Mouse (Mus musculus) hindbrain, embryonic 10.5 days (tissue): ENCODE results near the gene Bcl2l13. TPM values are rescaled to one million over a fixed set of nuclear protein-coding genes. Genes with fewer than 3 reads are reported as not detected.
A peak's percentile ranks its signal among the peaks of the same experiment; 100 is the strongest.
"Not testable (repeated sequence)": the region's sequence is repeated elsewhere in the genome, so short reads cannot be mapped to it uniquely, and the experiment has no call there.

Source experiments
- DNase-seq: peaks from one replicate; pipeline ENCODE4 v3.0.0-alpha.2; 2017; ENCODE audit warnings: low spot score
- H3K27ac ChIP-seq: fragments of 300-500 bp; sonication (generic); 2 replicates; pipeline ENCODE4 v1.5.1; 2016; ENCODE audit warnings: mild to moderate bottlenecking, moderate library complexity
- H3K27me3 ChIP-seq: fragments of 300-500 bp; sonication (generic); 2 replicates; pipeline ENCODE4 v1.6.1; 2016; ENCODE audit warnings: mild to moderate bottlenecking; ENCODE audit not compliant: poor library complexity, insufficient read depth, severe bottlenecking
- H3K36me3 ChIP-seq: fragments of 300-500 bp; sonication (generic); 2 replicates; pipeline ENCODE4 v1.6.1; 2016; ENCODE audit warnings: mild to moderate bottlenecking, moderate library complexity
- H3K4me1 ChIP-seq: fragments of 300-500 bp; sonication (generic); replicated peaks from 2 replicates; pipeline ENCODE4 v1.6.1; 2016; ENCODE audit warnings: mild to moderate bottlenecking
- H3K4me3 ChIP-seq: fragments of 300-500 bp; sonication (generic); 2 replicates; pipeline ENCODE4 v1.5.1; 2016; ENCODE audit warnings: mild to moderate bottlenecking, moderate library complexity
- H3K9me3 ChIP-seq: fragments of 300-500 bp; sonication (generic); 2 replicates; pipeline ENCODE4 v1.6.1; 2016; ENCODE audit warnings: mild to moderate bottlenecking, moderate library complexity
- WGBS: fragments of 180-500 bp; shearing (Covaris S2); methylation state at CpG from one replicate; pipeline ENCODE4 v1.1.7; 2016; 5-methylcytosine and 5-hydroxymethylcytosine counted together
- polyA plus RNA-seq: library from polyadenylated mRNA; unstranded; fragments of >200 nt; fragmentation: Nextera tagmentation; extraction: Ambion mirVana; gene quantifications from 2 replicates; pipeline ENCODE4 v1.2.1, GENCODE M21; 2016

The Bcl2l13 gene
- polyA plus RNA-seq, 1 experiment from 2014 or later, result 41.3 TPM

DNA sequence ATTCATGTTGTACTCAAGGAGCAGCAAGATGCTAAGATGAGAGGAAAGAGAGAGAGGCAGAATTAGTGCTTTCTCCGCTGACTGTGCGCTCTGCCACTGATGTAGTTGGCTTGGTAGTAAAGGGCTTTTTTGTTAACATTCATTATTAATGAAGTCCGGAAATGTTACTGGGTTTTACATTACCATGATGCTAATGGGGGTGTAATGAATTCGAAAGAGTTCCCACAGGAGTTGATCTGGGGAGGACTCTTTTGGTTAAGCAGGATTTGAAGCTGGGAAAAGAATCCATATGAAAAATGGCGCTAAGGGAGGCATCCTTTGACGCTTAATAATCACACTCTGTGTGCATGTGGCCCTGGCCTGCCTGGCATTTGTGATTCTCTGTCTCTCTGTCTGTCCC lies 48.4 kb downstream of the Bcl2l13 start:
- Histone ChIP-seq H3K36me3 (peaks cover 83% of the 10 kb centered on the region), H3K27ac (no peak overlapping the region), H3K27me3 (no peaks in the 10 kb centered on the region), H3K9me3 (0 out of 2 replicates have a peak, but pooled peaks cover 3% of the 10 kb centered on the region), H3K4me1 (no peaks in the 10 kb centered on the region), H3K4me3 (no peak overlapping the region)
- WGBS, result 88% methylated on average over 6 of the region's 6 CpGs
- no peak for DNase-seq

- Histone ChIP-seq H3K9me3 (0 out of 2 replicates have a peak, but pooled peaks cover 3% of the 10 kb centered on the region), H3K27me3 (no peaks in the 10 kb centered on the region), H3K27ac (no peak overlapping the region), H3K36me3 (peaks cover 86% of the 10 kb centered on the region), H3K4me1 (no peaks in the 10 kb centered on the region), H3K4me3 (no peak overlapping the region)
- 93% methylated on average over 17 of the region's 17 CpGs for WGBS
- DNase-seq, result no peak
Measured at GRCm38 (mm10) chr6:120886696-120887095, 50.7 kb downstream of the Bcl2l13 start.

- peaks cover 71% of the 10 kb centered on the region for H3K36me3 ChIP-seq
Measured at GRCm38 (mm10) chr6:120894089-120894488, 58.1 kb downstream of the Bcl2l13 start.

GRCm38 (mm10) chr6:120894524-120894923 lies 58.5 kb downstream of the Bcl2l13 start:
- Histone ChIP-seq H3K36me3 (peaks cover 66% of the 10 kb centered on the region), H3K27me3 (no peaks in the 10 kb centered on the region), H3K27ac (no peak overlapping the region), H3K4me3 (no peak overlapping the region), H3K9me3 (no peaks in the 10 kb centered on the region), H3K4me1 (no peaks in the 10 kb centered on the region)
- 91% methylated on average over 9 of the region's 9 CpGs for WGBS
- no peak for DNase-seq

More at GRCm38 (mm10) chr6:120894089-120894488, 58.1 kb downstream of the Bcl2l13 start:
- Histone ChIP-seq H3K27me3 (no peaks in the 10 kb centered on the region), H3K4me3 (no peak overlapping the region), H3K4me1 (no peaks in the 10 kb centered on the region), H3K9me3 (no peaks in the 10 kb centered on the region), H3K27ac (no peak overlapping the region)
- WGBS, result 94% methylated on average over 9 of the region's 9 CpGs
- DNase-seq, result no peak

DNA sequence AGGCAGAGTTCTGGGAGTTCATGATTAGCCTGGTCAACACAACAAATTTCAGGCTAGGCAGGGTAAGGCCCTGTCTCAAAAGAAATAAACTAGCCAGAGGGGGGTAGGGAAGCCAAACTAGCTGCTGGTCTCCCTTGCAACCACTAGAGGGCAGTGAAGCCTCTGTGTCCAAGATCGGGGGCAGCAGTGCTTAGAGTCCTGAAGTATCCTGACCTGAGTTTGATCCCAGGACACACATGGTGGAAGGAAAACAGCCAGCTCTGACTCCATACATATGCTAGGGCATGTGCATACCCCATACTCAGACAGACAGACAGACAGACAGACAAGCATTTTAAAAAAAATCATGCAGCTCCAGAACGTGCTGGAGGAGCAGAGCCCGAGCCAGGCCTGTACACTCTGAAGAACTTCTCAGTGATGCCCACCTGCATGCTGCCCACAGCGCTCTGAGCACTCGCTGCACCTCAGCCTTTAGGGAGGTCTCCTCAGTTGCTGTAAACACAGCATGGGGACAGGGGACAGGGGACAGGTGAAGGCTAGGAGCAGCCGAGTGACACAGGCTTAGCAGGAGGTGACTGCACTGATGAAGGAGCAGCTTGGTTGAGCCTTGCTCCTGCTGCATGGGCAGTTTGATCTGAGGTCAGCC lies 62.3 kb downstream of the Bcl2l13 start:
- Histone ChIP-seq H3K27me3 (no peaks in the 10 kb centered on the region), H3K27ac (no peak overlapping the region), H3K9me3 (no peaks in the 10 kb centered on the region), H3K4me3 (no peak overlapping the region), H3K36me3 (peaks cover 28% of the 10 kb centered on the region), H3K4me1 (no peaks in the 10 kb centered on the region)
- DNase-seq, result peak; percentile 35
- 72% methylated on average over 6 of the region's 6 CpGs for WGBS

GRCm38 (mm10) chr6:120901776-120902645 lies 66.0 kb downstream of the Bcl2l13 start:
- Histone ChIP-seq H3K4me1 (no peaks in the 10 kb centered on the region), H3K4me3 (no peak overlapping the region), H3K27me3 (no peaks in the 10 kb centered on the region), H3K27ac (no peak overlapping the region), H3K9me3 (no peaks in the 10 kb centered on the region), H3K36me3 (no peaks in the 10 kb centered on the region)
- WGBS, result 89% methylated on average over 14 of the region's 14 CpGs
- DNase-seq, result no peak

DNA sequence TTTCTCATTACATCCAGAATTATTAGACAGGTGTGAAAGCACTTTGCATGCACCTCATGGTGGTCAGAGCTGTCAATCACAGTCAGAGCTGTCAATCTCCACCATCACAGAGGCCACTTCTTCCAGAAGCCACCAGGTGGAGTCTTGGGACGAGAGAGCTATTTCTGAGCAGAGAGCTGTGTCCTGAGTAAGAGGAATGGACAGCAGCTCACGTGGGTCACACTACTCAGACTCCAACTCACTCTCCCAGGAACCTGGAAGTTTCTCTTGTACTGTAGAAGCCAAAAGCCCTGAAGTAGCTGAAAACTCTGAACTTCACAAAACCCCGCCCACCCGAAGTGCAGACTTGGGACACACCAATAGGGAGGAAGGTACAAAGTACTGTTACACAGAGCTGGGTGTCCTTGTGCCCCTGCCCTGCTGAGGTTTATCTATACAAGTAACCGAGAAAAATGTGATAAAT lies 67.5 kb downstream of the Bcl2l13 start:
- Histone ChIP-seq H3K4me1 (no peaks in the 10 kb centered on the region), H3K4me3 (no peak overlapping the region), H3K9me3 (no peaks in the 10 kb centered on the region), H3K27me3 (no peaks in the 10 kb centered on the region), H3K36me3 (no peaks in the 10 kb centered on the region), H3K27ac (no peak overlapping the region)
- peak; percentile 47 for DNase-seq
- 54% methylated on average over 5 of the region's 5 CpGs for WGBS

DNA sequence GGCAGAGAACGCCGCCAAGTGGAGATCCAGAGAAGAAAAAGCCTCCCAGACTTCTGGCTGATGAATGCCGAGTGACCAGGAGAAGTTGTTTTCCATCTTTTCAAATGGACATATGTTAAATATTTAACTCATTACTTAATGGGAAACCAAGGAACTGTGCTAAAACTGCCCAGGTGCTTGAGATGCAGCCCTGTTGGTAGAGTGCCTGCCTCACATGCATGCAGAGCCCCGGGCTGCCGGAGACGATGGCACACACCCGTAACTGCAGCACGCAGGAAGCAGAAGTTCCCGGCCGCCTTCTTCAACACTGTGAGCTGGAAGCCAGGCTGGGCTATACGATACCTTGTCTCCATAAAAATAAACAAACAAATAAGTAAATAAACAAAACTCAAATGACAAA lies 67.9 kb downstream of the Bcl2l13 start:
- 91% methylated on average over 11 of the region's 11 CpGs for WGBS
- Histone ChIP-seq H3K27ac (no peak overlapping the region), H3K9me3 (no peaks in the 10 kb centered on the region), H3K4me3 (no peak overlapping the region), H3K4me1 (no peaks in the 10 kb centered on the region), H3K27me3 (no peaks in the 10 kb centered on the region), H3K36me3 (no peaks in the 10 kb centered on the region)
- no peak for DNase-seq

- Histone ChIP-seq H3K36me3 (no peaks in the 10 kb centered on the region), H3K27ac (no peak overlapping the region), H3K27me3 (no peaks in the 10 kb centered on the region), H3K4me3 (no peak overlapping the region), H3K4me1 (no peaks in the 10 kb centered on the region), H3K9me3 (no peaks in the 10 kb centered on the region)
- DNase-seq, result no peak
- 90% methylated on average over 5 of the region's 5 CpGs for WGBS
Measured at GRCm38 (mm10) chr6:120905111-120905510, 69.1 kb downstream of the Bcl2l13 start.

DNA sequence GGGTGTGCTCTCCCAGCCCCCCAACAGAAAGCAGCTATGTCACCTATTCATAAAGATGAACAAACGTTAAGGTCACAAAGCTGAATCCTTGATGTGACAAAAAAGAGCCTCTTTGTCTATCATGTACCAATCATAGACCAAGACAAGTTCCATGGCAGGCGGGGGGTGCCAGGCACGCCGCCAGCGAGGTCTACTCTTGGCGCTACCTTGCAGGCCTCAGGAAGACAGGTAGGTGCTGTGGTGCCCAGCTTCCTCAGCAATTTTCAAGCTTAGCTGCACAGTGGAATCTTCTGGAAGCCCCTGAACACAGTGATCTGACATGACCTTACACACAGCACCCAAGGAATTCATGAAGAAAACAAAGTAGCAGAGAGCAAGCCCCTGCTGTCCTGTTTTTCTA lies 70.5 kb downstream of the Bcl2l13 start:
- DNase-seq, result no peak
- Histone ChIP-seq H3K9me3 (no peaks in the 10 kb centered on the region), H3K4me1 (0 out of 2 replicates have a peak, but pooled peaks cover under 1% of the 10 kb centered on the region), H3K27me3 (no peaks in the 10 kb centered on the region), H3K4me3 (no peak overlapping the region), H3K27ac (no peak overlapping the region), H3K36me3 (no peaks in the 10 kb centered on the region)
- 93% methylated on average over 6 of the region's 6 CpGs for WGBS

DNA sequence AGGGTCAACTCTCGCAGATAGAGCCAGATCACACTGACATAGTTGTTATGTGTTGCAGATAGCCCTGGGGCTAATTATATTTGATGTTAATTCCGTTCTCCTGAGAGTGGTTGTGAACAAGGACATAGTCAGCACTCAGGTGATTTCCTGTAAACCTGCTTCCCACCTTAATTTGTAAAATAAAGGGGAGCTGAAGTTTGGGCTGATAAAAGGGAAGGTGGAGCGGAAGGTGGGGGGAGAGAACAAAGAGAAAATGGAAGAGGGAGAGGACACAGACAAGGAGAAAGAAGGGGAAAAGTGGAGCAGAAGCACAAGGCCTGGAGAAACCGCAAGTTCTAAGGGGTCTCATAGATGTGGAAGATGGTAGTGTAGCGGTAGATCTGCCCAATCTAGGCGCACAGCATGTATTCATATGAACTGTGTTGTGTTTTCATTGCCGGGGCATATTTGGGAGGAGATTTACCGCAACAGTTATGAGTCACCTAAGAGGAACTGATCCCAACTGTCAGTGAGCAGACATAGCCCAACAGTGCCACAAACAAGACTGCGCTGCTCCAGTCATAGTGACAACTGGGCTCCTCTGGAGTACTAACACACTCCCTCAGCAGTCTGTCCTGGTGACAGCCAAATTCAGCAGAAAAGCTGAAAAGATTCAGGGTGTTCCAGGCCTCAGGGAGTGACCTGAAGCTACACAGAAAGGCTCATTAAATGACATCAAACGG lies 72.0 kb downstream of the Bcl2l13 start:
- WGBS, result 90% methylated on average over 10 of the region's 10 CpGs
- not testable (repeated sequence) for DNase-seq, H3K4me1 ChIP-seq, H3K27ac ChIP-seq, H3K27me3 ChIP-seq, H3K36me3 ChIP-seq, H3K4me3 ChIP-seq, H3K9me3 ChIP-seq

DNA sequence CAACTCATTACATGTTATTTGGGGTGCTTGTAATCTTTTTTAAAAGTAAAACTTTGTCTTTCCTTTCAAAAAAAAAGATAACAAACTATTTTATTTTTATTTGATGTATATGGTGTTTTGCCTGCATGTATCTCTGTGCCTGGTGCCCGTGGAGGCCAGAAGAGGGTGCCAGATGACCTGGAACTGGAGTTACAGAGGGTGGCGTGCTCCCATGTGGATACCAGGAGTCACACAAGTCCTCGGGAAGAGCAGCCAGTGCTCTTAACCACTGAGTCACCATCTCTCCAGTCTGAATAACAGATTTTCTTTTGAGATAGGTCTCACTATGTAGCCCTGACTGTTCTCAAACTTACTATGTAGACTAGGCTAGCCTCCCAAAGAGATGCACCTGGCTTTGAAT lies 73.5 kb downstream of the Bcl2l13 start:
- no peak overlapping the region for H3K27ac ChIP-seq
- DNase-seq, result no peak
- H3K27me3 ChIP-seq, result no peaks in the 10 kb centered on the region
- H3K9me3 ChIP-seq, result no peaks in the 10 kb centered on the region
- peaks cover 7% of the 10 kb centered on the region; the same call in 1 of the 2 replicates for H3K4me1 ChIP-seq
- no peaks in the 10 kb centered on the region for H3K36me3 ChIP-seq
- 89% methylated on average over 3 of the region's 3 CpGs for WGBS
- no peak overlapping the region for H3K4me3 ChIP-seq
